Mouse (Mus musculus) hindbrain, embryonic 16.5 days (tissue): Measurements from ENCODE around the gene Slc25a45. TPM values are rescaled to one million over a fixed set of nuclear protein-coding genes. Genes with fewer than 3 reads are reported as not detected.

ENCODE experiments used
- ATAC-seq: fragments of 200-750 bp; cut with Nextera tagmentation; 2 replicates; pipeline ENCODE4 v1.8.0; 2017; ENCODE audit warnings: moderate TSS enrichment, moderate library complexity
- H3K27ac ChIP-seq: fragments of 300-500 bp; sonication (generic); 2 replicates; pipeline ENCODE4 v1.5.1; 2014; ENCODE audit warnings: low read depth, mild to moderate bottlenecking, control low read depth, low read length, moderate library complexity
- H3K27me3 ChIP-seq: fragments of 300-500 bp; sonication (generic); replicated peaks from 2 replicates; pipeline ENCODE4 v1.6.1; 2014; ENCODE audit warnings: low read length; ENCODE audit not compliant: control insufficient read depth, insufficient read depth
- H3K36me3 ChIP-seq: fragments of 300-500 bp; sonication (generic); 2 replicates; pipeline ENCODE4 v1.6.1; 2014; ENCODE audit warnings: mild to moderate bottlenecking, low read length, moderate library complexity, mixed read lengths; ENCODE audit not compliant: control insufficient read depth, insufficient read depth
- H3K4me1 ChIP-seq: fragments of 300-500 bp; sonication (generic); 2 replicates; pipeline ENCODE4 v1.6.1; 2014; ENCODE audit warnings: low read depth, low read length; ENCODE audit not compliant: control insufficient read depth, insufficient read depth
- H3K4me2 ChIP-seq: fragments of 300-500 bp; sonication (generic); 2 replicates; pipeline ENCODE4 v1.6.1; 2014; ENCODE audit warnings: mild to moderate bottlenecking, low read length, control low read depth, moderate library complexity
- H3K4me3 ChIP-seq: fragments of 300-500 bp; sonication (generic); 2 replicates; pipeline ENCODE4 v1.5.1; 2014; ENCODE audit warnings: mild to moderate bottlenecking, low read length, control low read depth, moderate library complexity
- H3K9ac ChIP-seq: fragments of 300-500 bp; sonication (generic); 2 replicates; pipeline ENCODE4 v1.6.1; 2014; ENCODE audit warnings: low read depth, mild to moderate bottlenecking, control low read depth, low read length, moderate library complexity
- H3K9me3 ChIP-seq: fragments of 300-500 bp; sonication (generic); 2 replicates; pipeline ENCODE4 v1.6.1; 2014; ENCODE audit warnings: mild to moderate bottlenecking, low read length, moderate library complexity; ENCODE audit not compliant: control insufficient read depth
- WGBS: fragments of 180-500 bp; shearing (Covaris S2); extraction: QIAGEN DNeasy Blood & Tissue Kit; methylation state at CpG from one replicate; pipeline ENCODE4 v1.1.7; 2014; 5-methylcytosine and 5-hydroxymethylcytosine counted together
- polyA plus RNA-seq: library from polyadenylated mRNA; unstranded; fragments of >200 nt; fragmentation: Nextera tagmentation; extraction: Ambion mirVana; gene quantifications from 2 replicates; pipeline ENCODE4 v1.2.1, GENCODE M21; 2015

The Slc25a45 gene
- polyA plus RNA-seq, 1 experiment from 2014 or later: 2.6 TPM

DNA sequence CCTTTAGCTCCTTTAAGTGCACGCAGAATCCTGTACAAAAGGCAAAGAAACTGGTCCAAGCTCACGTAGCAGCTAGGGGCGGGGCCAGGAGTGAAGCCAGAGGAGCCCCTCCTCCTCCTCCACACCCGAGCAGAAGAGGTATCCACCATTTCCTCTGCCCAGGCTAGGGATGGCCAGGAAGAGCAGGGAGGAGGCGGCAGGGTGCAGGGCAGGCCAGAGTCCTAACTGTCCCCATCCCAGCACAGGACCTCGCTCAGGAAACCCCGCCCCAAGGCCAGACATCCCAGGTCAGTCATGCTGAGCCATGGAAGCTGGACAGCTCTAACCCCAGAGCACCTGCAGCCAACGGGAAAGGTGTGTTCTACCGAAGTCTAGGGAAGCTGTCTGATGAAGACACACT is 44.1 kb downstream of the Slc25a45 start:
- Histone ChIP-seq H3K9ac (peak overlapping the region; percentile 44), H3K27ac (no peak overlapping the region), H3K9me3 (no peaks in the 10 kb centered on the region), H3K4me1 (peaks cover 23% of the 10 kb centered on the region), H3K4me2 (peak overlapping the region; percentile 16), H3K36me3 (peaks cover 14% of the 10 kb centered on the region; the same call in 1 of the 2 replicates), H3K27me3 (no peaks in the 10 kb centered on the region), H3K4me3 (no peak overlapping the region)
- no peak for ATAC-seq
- WGBS: 25% methylated on average over 9 of the region's 9 CpGs

DNA sequence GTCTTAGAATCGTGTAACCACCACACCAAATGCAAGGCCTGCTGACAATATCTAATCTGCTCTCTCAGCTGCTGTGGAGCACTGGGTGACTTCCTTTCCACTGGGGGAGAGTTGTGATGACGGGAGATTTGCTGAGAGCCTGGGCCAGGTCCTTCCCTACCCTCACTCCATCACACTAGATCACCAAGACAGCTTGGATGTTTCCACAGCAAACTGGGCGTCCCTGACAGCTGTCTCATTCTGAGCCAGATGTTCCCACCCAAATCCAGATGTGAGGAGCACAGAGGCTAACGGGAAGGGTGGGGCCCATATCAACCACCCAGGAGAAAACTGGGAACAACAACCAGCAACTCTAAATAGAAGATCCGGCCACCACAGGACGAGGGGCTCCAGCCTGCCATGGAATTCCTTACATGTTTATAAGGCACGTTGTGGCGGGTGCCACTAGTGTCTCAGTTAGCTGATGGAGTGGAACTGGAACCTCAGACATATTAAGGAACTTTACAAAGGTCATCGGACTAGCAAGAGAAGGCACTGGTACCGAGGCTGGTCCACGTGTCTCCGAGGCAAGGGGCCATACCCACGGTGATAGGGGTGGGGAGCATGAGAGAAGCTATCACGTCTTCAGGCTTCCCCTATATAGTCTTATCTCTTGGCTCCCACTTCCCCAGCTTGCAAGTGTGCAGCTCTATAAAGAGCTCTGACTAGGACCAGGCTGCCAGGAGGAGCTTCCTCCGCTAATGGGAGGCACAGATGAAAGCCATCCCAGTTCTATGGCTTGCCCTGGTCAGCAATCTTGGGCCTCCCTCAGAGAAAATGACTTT is 44.7 kb downstream of the Slc25a45 start:
- Histone ChIP-seq H3K27ac (no peak overlapping the region), H3K4me2 (peak overlapping the region; percentile 21), H3K27me3 (no peaks in the 10 kb centered on the region), H3K9ac (no peak overlapping the region), H3K36me3 (peaks cover 11% of the 10 kb centered on the region; the same call in 1 of the 2 replicates), H3K4me3 (0 out of 2 replicates have a peak overlapping the region, but pooled peaks have one; percentile 7), H3K9me3 (no peaks in the 10 kb centered on the region), H3K4me1 (peaks cover 23% of the 10 kb centered on the region)
- WGBS: 77% methylated on average over 15 of the region's 15 CpGs
- ATAC-seq: no peak

GRCm38 (mm10) chr19:5922963-5923362 is 45.4 kb downstream of the Slc25a45 start:
- Histone ChIP-seq H3K4me1 (peaks cover 23% of the 10 kb centered on the region), H3K4me3 (0 out of 2 replicates have a peak overlapping the region, but pooled peaks have one; percentile 7), H3K9ac (no peak overlapping the region), H3K27me3 (no peaks in the 10 kb centered on the region), H3K36me3 (peaks cover 5% of the 10 kb centered on the region; the same call in 1 of the 2 replicates), H3K4me2 (peak overlapping the region; percentile 21; the same call in 1 of the 2 replicates), H3K27ac (no peak overlapping the region), H3K9me3 (no peaks in the 10 kb centered on the region)
- ATAC-seq: no peak
- 97% methylated on average over 3 of the region's 3 CpGs for WGBS

- no peaks in the 10 kb centered on the region for H3K9me3 ChIP-seq
These were observed 46.5 kb downstream of the Slc25a45 start for GRCm38 (mm10) chr19:5923990-5924712.

DNA sequence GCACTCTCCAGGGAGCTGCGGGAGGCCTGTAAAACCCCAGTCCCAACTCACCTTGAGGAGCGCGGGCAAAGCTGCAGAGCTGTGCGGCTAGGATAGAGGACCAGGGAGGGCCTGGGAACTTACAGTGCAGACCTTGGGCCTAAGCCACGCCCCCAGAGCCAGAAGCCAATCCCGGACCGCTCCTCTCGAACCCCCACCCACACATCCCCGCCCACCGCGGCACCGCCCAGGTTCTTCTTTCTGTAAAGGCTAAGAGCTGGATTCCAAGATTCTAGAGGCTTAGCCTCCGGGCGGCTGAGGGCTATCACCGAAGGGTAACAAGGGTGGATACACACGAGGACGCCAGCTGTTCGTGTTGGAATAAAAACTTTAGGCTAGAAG is 47.1 kb downstream of the Slc25a45 start, which contains the start of gene Cdc42ep2:
Cdc42ep2 (minus strand) TSS at position 104 of the 381 bp plus-strand sequence.
- under 1% methylated on average over 18 of the region's 18 CpGs for WGBS
- H3K27ac ChIP-seq: peak within 1 kb of the TSS; percentile 83
- H3K4me2 ChIP-seq: peak within 1 kb of the TSS; percentile 68
- peak within 1 kb of the TSS; percentile 73 for H3K9ac ChIP-seq
- H3K36me3 ChIP-seq: no peaks in the 10 kb centered on the region
- peak within 1 kb of the TSS; percentile 62 for H3K4me3 ChIP-seq
- ATAC-seq: peak; percentile 95
- peaks cover 23% of the 10 kb centered on the region for H3K4me1 ChIP-seq
- H3K9me3 ChIP-seq: no peaks in the 10 kb centered on the region
- H3K27me3 ChIP-seq: no peaks in the 10 kb centered on the region

More at GRCm38 (mm10) chr19:5923990-5924712, 46.5 kb downstream of the Slc25a45 start:
- H3K4me3 ChIP-seq: peak overlapping the region; percentile 62
- no peaks in the 10 kb centered on the region for H3K27me3 ChIP-seq
- H3K27ac ChIP-seq: peak overlapping the region; percentile 83
- peaks cover 23% of the 10 kb centered on the region for H3K4me1 ChIP-seq
- peak overlapping the region; percentile 68 for H3K4me2 ChIP-seq
- no peaks in the 10 kb centered on the region for H3K36me3 ChIP-seq
- WGBS: under 1% methylated on average over 38 of the region's 38 CpGs
- peak; percentile 84 for ATAC-seq
- H3K9ac ChIP-seq: peak overlapping the region; percentile 73

DNA sequence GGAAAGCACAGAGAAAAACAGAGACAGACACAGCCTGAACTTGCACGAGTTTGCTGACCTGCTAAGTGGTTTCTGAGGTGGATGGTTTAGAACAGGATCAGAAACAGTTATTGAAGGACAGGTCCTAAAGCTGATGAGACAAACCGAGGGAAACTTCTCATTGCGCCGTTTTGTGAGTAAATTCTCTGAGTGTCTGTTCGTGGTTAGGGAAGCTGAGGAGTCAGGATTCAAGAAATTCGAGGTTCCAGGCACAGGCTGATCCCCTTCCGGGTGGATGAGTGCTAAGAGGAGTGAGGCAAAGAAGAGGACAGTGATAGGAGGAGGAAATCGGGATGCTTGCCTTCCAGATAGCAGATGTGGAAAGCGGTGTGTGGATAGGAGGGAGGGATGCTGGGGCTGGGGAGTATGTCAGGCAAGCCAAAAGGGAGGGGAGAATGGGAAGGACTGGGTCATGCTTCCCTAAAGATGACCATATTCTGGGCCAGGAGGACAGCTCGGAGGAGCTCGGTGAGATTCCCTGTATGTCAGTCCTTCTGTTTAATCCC is 47.8 kb downstream of the Slc25a45 start:
- H3K27ac ChIP-seq: peak overlapping the region; percentile 35
- peaks cover 23% of the 10 kb centered on the region for H3K4me1 ChIP-seq
- H3K4me3 ChIP-seq: peak overlapping the region; percentile 62
- H3K27me3 ChIP-seq: no peaks in the 10 kb centered on the region
- 28% methylated on average over 11 of the region's 11 CpGs for WGBS
- H3K4me2 ChIP-seq: peak overlapping the region; percentile 68
- H3K9ac ChIP-seq: peak overlapping the region; percentile 53
- H3K9me3 ChIP-seq: no peaks in the 10 kb centered on the region
- ATAC-seq: no peak
- H3K36me3 ChIP-seq: no peaks in the 10 kb centered on the region

DNA sequence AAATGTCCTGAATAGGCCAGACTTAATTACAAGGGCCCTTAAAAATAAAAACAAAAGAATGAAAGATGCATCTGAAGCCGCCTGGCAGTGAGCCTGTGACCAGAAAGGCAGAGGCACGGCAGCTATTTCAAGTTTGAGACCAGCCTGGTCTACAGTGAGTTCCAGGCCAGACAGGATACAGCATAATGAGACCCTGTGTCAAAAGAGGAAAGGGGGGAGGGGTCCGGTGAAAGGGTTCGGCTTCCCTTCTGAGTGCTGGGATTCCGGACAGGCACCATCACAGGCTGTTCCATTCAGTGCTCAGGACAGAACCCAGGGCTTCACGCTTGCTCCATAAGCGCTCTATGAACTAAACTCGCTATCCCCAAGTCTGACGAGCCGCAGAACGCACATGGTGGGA is 49.4 kb downstream of the Slc25a45 start:
- 74% methylated on average over 11 of the region's 11 CpGs for WGBS
- Histone ChIP-seq H3K9me3 (no peaks in the 10 kb centered on the region), H3K27ac (no peak overlapping the region), H3K27me3 (no peaks in the 10 kb centered on the region), H3K4me3 (no peak overlapping the region), H3K4me1 (peaks cover 17% of the 10 kb centered on the region), H3K36me3 (no peaks in the 10 kb centered on the region), H3K4me2 (no peak overlapping the region), H3K9ac (no peak overlapping the region)
- ATAC-seq: no peak

DNA sequence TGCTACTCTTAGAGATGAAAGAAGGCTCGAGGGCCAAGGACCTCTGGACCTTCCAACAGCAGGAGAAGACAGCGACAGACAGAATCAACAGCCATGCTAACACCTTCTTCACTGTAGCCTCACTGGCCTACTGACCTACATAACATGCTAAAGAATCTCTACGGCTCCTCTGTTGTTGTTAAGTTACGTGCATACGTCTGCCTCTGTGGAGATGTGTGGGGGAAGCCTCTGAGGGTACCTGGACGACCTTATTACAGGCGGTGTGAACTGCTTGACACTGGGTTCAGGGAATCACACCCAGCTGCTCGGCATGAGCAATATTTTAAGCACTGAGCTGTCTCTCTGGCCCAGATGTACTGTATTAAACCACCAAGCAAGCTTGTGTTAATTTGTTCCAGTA is 49.9 kb downstream of the Slc25a45 start:
- no peak overlapping the region for H3K27ac ChIP-seq
- H3K4me1 ChIP-seq: peaks cover 12% of the 10 kb centered on the region
- no peak for ATAC-seq
- H3K4me3 ChIP-seq: no peak overlapping the region
- H3K27me3 ChIP-seq: no peaks in the 10 kb centered on the region
- no peaks in the 10 kb centered on the region for H3K9me3 ChIP-seq
- 70% methylated on average over 8 of the region's 8 CpGs for WGBS
- H3K36me3 ChIP-seq: no peaks in the 10 kb centered on the region
- H3K9ac ChIP-seq: no peak overlapping the region
- H3K4me2 ChIP-seq: no peak overlapping the region

DNA sequence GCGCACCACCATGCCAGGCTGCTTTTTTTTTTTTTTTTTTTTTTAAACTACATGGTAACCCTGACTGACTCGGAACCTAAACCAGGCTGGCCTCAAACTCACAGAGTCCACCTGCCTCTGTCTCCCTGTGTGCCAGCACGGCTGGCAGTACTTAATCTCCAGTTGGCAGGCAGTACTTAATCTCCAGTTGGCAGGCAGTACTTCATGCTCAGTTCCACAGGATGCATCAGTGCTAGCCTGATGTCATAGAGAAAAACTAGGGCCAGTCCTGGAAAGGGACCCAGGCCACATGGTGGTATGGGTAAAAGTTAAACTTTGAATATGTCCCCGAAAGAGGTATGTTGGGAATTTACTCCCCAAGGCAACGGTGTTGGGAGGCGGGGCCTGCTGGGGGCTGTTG is 50.5 kb downstream of the Slc25a45 start:
- H3K9me3 ChIP-seq: no peaks in the 10 kb centered on the region
- H3K4me3 ChIP-seq: no peak overlapping the region
- no peak for ATAC-seq
- no peak overlapping the region for H3K4me2 ChIP-seq
- no peak overlapping the region for H3K27ac ChIP-seq
- 78% methylated on average over 6 of the region's 6 CpGs for WGBS
- no peaks in the 10 kb centered on the region for H3K36me3 ChIP-seq
- H3K9ac ChIP-seq: no peak overlapping the region
- no peaks in the 10 kb centered on the region for H3K27me3 ChIP-seq
- H3K4me1 ChIP-seq: peaks cover 8% of the 10 kb centered on the region
